Mouse (Mus musculus) heart, embryonic 14.5 days (tissue): ENCODE measurements around the gene Glis2. TPM values are rescaled to one million over a fixed set of nuclear protein-coding genes. Genes with fewer than 3 reads are reported as not detected.

Source experiments
- ATAC-seq: fragments of 200-750 bp; cut with Nextera tagmentation; 2 replicates; pipeline ENCODE4 v1.8.0; 2017; ENCODE audit warnings: low read depth, moderate TSS enrichment; ENCODE audit not compliant: insufficient number of reproducible peaks, insufficient read depth, low FRiP score
- H3K27ac ChIP-seq, 2 experiments: fragments of 200-500 bp in 1 of 2; fragments of 300-500 bp in 1 of 2; sonication (generic) in 1 of 2; replicated peaks in 1 of 2; 2 replicates each; pipeline ENCODE4 v1.5.1; 2012 to 2014; ENCODE audit warnings: low read depth in 2 of 2, low read length in 2 of 2, control low read depth in 1 of 2, mild to moderate bottlenecking in 1 of 2, mixed read lengths in 1 of 2; ENCODE audit not compliant: control insufficient read depth in 1 of 2, insufficient read depth in 1 of 2
- H3K27me3 ChIP-seq: fragments of 300-500 bp; sonication (generic); 2 replicates; pipeline ENCODE4 v1.6.1; 2014; ENCODE audit warnings: mild to moderate bottlenecking, low read length, control low read depth; ENCODE audit not compliant: control insufficient read depth, insufficient read depth
- H3K36me3 ChIP-seq: fragments of 300-500 bp; sonication (generic); 2 replicates; pipeline ENCODE4 v1.6.1; 2014; ENCODE audit warnings: mild to moderate bottlenecking, control low read depth, low read length, mixed read lengths; ENCODE audit not compliant: control insufficient read depth, insufficient read depth
- H3K4me1 ChIP-seq, 2 experiments: fragments of 200-500 bp in 1 of 2; fragments of 300-500 bp in 1 of 2; sonication (generic) in 1 of 2; 2 replicates each; pipeline ENCODE4 v1.6.1; 2012 to 2014; ENCODE audit warnings: low read length in 2 of 2, control low read depth in 1 of 2, mixed read lengths in 1 of 2; ENCODE audit not compliant: control insufficient read depth in 2 of 2, insufficient read depth in 2 of 2
- H3K4me2 ChIP-seq: fragments of 300-500 bp; sonication (generic); 2 replicates; pipeline ENCODE4 v1.6.1; 2014; ENCODE audit warnings: mild to moderate bottlenecking, low read length
- H3K4me3 ChIP-seq, 2 experiments: fragments of 200-500 bp in 1 of 2; fragments of 300-500 bp in 1 of 2; sonication (generic) in 1 of 2; 2 replicates each; pipeline ENCODE4 v1.5.1; 2012 to 2014; ENCODE audit warnings: low read length in 2 of 2, mild to moderate bottlenecking in 2 of 2, control low read depth in 1 of 2, low read depth in 1 of 2, moderate library complexity in 1 of 2; ENCODE audit not compliant: control insufficient read depth in 1 of 2, insufficient read depth in 1 of 2
- H3K9ac ChIP-seq: fragments of 300-500 bp; sonication (generic); 2 replicates; pipeline ENCODE4 v1.6.1; 2014; ENCODE audit warnings: mild to moderate bottlenecking, low read length
- H3K9me3 ChIP-seq: fragments of 300-500 bp; sonication (generic); 2 replicates; pipeline ENCODE4 v1.6.1; 2016; ENCODE audit warnings: low read length, control low read depth; ENCODE audit not compliant: control insufficient read depth
- WGBS: fragments of 180-500 bp; shearing (Covaris S2); extraction: QIAGEN DNeasy Blood & Tissue Kit; methylation state at CpG from one replicate; pipeline ENCODE4 v1.1.7; 2014; 5-methylcytosine and 5-hydroxymethylcytosine counted together
- polyA plus RNA-seq: library from polyadenylated mRNA; unstranded; fragments of >200 nt; fragmentation: Nextera tagmentation; extraction: Ambion mirVana; gene quantifications from 2 replicates; pipeline ENCODE4 v1.2.1, GENCODE M21; 2014

Glis2 gene
- polyA plus RNA-seq, 1 experiment from 2014 or later = 21.4 TPM

- ATAC-seq = no peak
Observed at GRCm38 (mm10) chr16:4614639-4615038, 20.1 kb downstream of the Glis2 start.

GRCm38 (mm10) chr16:4615297-4615696 lies 20.8 kb downstream of the Glis2 start:
- WGBS = 88% methylated on average over 1 of the region's 1 CpGs
- H3K4me2 ChIP-seq = no peak overlapping the region
- H3K9me3 ChIP-seq = no peaks in the 10 kb centered on the region
- no peak overlapping the region for H3K4me3 ChIP-seq
- 0 out of 4 replicates have a peak, but pooled peaks cover 0 to 7% of the 10 kb centered on the region in 2 experiments for H3K4me1 ChIP-seq
- H3K27me3 ChIP-seq = no peaks in the 10 kb centered on the region
- H3K9ac ChIP-seq = no peak overlapping the region
- H3K36me3 ChIP-seq = peaks cover 78% of the 10 kb centered on the region
- no peak overlapping the region for H3K27ac ChIP-seq
- no peak for ATAC-seq

More at GRCm38 (mm10) chr16:4614639-4615038, 20.1 kb downstream of the Glis2 start:
- Histone ChIP-seq H3K4me3 (no peak overlapping the region), H3K4me1 (0 out of 4 replicates have a peak, but pooled peaks cover 0 to 4% of the 10 kb centered on the region in 2 experiments), H3K9ac (no peak overlapping the region), H3K4me2 (no peak overlapping the region), H3K27me3 (no peaks in the 10 kb centered on the region), H3K27ac (no peak overlapping the region), H3K36me3 (peaks cover 85% of the 10 kb centered on the region), H3K9me3 (no peaks in the 10 kb centered on the region)
- WGBS = 88% methylated on average over 3 of the region's 3 CpGs

DNA sequence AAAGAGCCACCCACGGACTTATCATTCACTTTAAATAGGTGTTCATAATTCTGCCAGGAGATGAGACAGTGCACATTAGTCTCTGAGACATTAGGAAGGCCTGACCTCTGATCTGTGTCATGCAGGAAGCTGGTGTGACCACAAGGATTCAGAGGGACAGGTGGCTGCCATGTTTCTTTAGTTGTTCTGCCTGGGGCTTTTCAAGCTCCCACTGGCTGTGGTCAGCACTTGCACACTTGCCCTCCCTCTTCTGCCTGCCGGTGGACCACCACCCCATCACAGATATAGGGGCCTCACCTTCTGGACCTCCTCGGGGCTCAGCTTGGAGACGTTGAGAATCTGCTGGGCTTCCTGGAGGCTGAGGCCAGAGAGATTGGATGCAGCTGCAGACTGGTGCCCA lies 22.3 kb downstream of the Glis2 start:
- H3K4me1 ChIP-seq = peaks cover 0 to 10% of the 10 kb centered on the region in 2 experiments; a peak in 1 of 4 replicates
- H3K9ac ChIP-seq = no peak overlapping the region
- no peak overlapping the region for H3K4me3 ChIP-seq
- H3K27ac ChIP-seq = no peak overlapping the region
- no peaks in the 10 kb centered on the region for H3K27me3 ChIP-seq
- peaks cover 64% of the 10 kb centered on the region for H3K36me3 ChIP-seq
- no peaks in the 10 kb centered on the region for H3K9me3 ChIP-seq
- no peak overlapping the region for H3K4me2 ChIP-seq
- no peak for ATAC-seq
- 79% methylated on average over 4 of the region's 4 CpGs for WGBS

DNA sequence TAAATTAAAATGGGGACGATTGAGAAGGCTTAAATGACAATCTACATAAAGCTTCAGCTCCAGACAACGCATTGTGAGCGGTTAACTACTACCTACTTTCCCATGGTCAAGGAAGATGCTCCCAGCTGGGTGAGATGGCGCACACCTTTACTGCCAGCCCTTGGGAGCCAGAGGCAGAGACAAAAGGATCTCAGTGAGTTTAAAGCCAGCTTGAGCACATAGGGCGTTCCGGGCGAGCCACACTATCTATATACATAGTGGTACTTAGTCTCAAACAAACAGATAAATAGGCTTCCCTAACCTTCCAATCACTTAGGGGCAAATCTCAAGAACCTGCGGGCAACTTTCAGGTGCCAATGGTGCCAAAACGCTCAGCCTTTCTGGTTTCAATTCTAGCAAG lies 29.6 kb downstream of the Glis2 start:
- Histone ChIP-seq H3K9ac (peak overlapping the region; percentile 80), H3K36me3 (0 out of 2 replicates have a peak, but pooled peaks cover 3% of the 10 kb centered on the region), H3K27me3 (no peaks in the 10 kb centered on the region), H3K27ac (peak overlapping the region; percentile 20 to 81), H3K9me3 (no peaks in the 10 kb centered on the region), H3K4me1 (peaks cover 8 to 29% of the 10 kb centered on the region in 2 experiments), H3K4me3 (peak overlapping the region; percentile 57 to 84), H3K4me2 (peak overlapping the region; percentile 65)
- WGBS = 16% methylated on average over 9 of the region's 9 CpGs
- no peak for ATAC-seq

DNA sequence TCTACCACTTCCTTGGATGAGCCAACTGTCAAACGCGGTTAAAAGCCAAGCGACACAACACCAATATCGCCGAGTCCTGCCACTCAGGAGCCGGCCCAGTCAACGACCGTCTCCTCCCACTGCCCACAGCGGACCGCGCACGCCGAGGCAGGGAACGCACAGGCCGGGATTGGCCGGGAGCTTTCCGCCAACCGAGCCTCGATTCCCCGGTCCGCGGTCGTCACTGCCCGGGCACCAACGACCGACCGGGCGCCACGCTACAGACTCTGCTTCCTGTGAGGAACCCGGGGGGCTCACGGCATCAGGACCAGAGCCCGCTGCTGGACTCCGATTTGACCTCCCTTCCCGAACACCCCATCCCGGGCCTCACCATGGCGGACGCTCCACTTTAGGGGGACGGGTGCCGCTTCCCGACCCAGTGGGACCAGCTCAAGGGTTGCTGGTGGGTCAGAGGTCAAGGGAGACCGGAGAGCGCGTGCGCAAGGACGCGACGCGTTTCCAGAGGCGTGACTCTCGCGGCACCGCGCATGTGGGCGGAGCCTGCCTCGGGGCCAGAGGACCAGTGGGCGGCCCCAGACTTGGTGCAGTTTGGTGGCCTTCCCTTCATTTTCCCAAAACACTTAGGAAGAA lies 30.1 kb downstream of the Glis2 start, which contains the start of gene Pam16:
Gene Pam16 (minus strand): TSS at position 508 of the 630 bp plus-strand sequence.
- H3K27me3 ChIP-seq = no peaks in the 10 kb centered on the region
- peaks cover 8 to 29% of the 10 kb centered on the region in 2 experiments for H3K4me1 ChIP-seq
- peak within 1 kb of the TSS; percentile 34 to 81 for H3K27ac ChIP-seq
- peak within 1 kb of the TSS; percentile 65 for H3K4me2 ChIP-seq
- no peaks in the 10 kb centered on the region for H3K9me3 ChIP-seq
- H3K9ac ChIP-seq = peak within 1 kb of the TSS; percentile 80
- peak; percentile 84 for ATAC-seq
- peak within 1 kb of the TSS; percentile 57 to 84 for H3K4me3 ChIP-seq
- 0% methylated on average over 56 of the region's 56 CpGs for WGBS
- H3K36me3 ChIP-seq = 0 out of 2 replicates have a peak, but pooled peaks cover 3% of the 10 kb centered on the region

DNA sequence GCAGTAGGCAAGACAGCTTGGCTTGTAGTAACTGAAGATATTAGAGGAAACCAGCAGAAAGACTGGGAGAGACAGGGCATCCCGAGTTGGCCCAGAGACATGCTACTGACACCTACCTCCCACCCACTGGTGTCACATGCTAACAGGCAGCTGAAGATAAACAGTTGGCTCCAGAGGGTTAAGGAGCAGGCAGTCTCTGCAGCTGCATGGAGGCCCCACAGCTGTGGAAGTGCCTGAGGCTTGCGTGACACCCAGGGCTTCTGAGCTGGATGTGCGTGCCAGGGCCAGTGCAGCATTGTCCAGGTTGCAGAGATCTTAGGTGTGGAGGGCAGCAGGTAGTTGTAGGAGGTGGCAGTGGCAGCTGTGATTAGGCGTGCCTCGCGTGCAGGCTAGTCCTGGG lies 32.6 kb downstream of the Glis2 start:
- H3K9me3 ChIP-seq = no peaks in the 10 kb centered on the region
- no peak overlapping the region for H3K27ac ChIP-seq
- no peak overlapping the region for H3K4me2 ChIP-seq
- peaks cover 8 to 25% of the 10 kb centered on the region in 2 experiments for H3K4me1 ChIP-seq
- WGBS = 62% methylated on average over 6 of the region's 6 CpGs
- no peaks in the 10 kb centered on the region for H3K27me3 ChIP-seq
- 0 out of 2 replicates have a peak overlapping the region, but pooled peaks have one; percentile 19 for H3K9ac ChIP-seq
- no peak for ATAC-seq
- no peak overlapping the region for H3K4me3 ChIP-seq
- 0 out of 2 replicates have a peak, but pooled peaks cover 8% of the 10 kb centered on the region for H3K36me3 ChIP-seq

- no peaks in the 10 kb centered on the region for H3K27me3 ChIP-seq
- no peak overlapping the region for H3K9ac ChIP-seq
- H3K36me3 ChIP-seq = 0 out of 2 replicates have a peak, but pooled peaks cover 12% of the 10 kb centered on the region
- H3K27ac ChIP-seq = no peak overlapping the region
- H3K4me1 ChIP-seq = peaks cover 2 to 16% of the 10 kb centered on the region in 2 experiments
- no peak overlapping the region for H3K4me3 ChIP-seq
- no peak overlapping the region for H3K4me2 ChIP-seq
- 84% methylated on average over 9 of the region's 9 CpGs for WGBS
- H3K9me3 ChIP-seq = no peaks in the 10 kb centered on the region
- no peak for ATAC-seq
Observed at GRCm38 (mm10) chr16:4628898-4629419, 34.4 kb downstream of the Glis2 start.
